Mouse (Mus musculus) heart, embryonic 11.5 days (tissue): ENCODE data around the gene Ltb. TPM values are rescaled to one million over a fixed set of nuclear protein-coding genes. Genes with fewer than 3 reads are reported as not detected.
A peak's percentile ranks its signal among the peaks of the same experiment; 100 is the strongest.

Experiments used
- ATAC-seq: fragments of 200-750 bp; cut with Nextera tagmentation; replicated peaks from 2 replicates; pipeline ENCODE4 v1.8.0; 2017; ENCODE audit warnings: moderate library complexity; ENCODE audit not compliant: insufficient number of reproducible peaks, low FRiP score, low TSS enrichment
- H3K27ac ChIP-seq: fragments of 300-500 bp; sonication (generic); 2 replicates; pipeline ENCODE4 v1.5.1; 2014; ENCODE audit warnings: mild to moderate bottlenecking, low read depth, low read length
- H3K27me3 ChIP-seq: fragments of 300-500 bp; sonication (generic); 2 replicates; pipeline ENCODE4 v1.6.1; 2014; ENCODE audit warnings: mild to moderate bottlenecking, low read length, mixed read lengths; ENCODE audit not compliant: control insufficient read depth, insufficient read depth
- H3K36me3 ChIP-seq: fragments of 300-500 bp; sonication (generic); 2 replicates; pipeline ENCODE4 v1.6.1; 2014; ENCODE audit warnings: mild to moderate bottlenecking, low read length, moderate library complexity, mixed read lengths; ENCODE audit not compliant: control insufficient read depth, insufficient read depth
- H3K4me1 ChIP-seq: fragments of 300-500 bp; sonication (generic); 2 replicates; pipeline ENCODE4 v1.6.1; 2014; ENCODE audit warnings: low read length; ENCODE audit not compliant: control insufficient read depth, insufficient read depth
- H3K4me2 ChIP-seq: fragments of 300-500 bp; sonication (generic); 2 replicates; pipeline ENCODE4 v1.6.1; 2014; ENCODE audit warnings: mild to moderate bottlenecking, moderate library complexity
- H3K4me3 ChIP-seq: fragments of 300-500 bp; sonication (generic); 2 replicates; pipeline ENCODE4 v1.5.1; 2014; ENCODE audit warnings: low read depth, low read length
- H3K9ac ChIP-seq: fragments of 300-500 bp; sonication (generic); 2 replicates; pipeline ENCODE4 v1.6.1; 2014; ENCODE audit warnings: mild to moderate bottlenecking, low read depth, low read length, moderate library complexity
- H3K9me3 ChIP-seq: fragments of 300-500 bp; sonication (generic); replicated peaks from 2 replicates; pipeline ENCODE4 v1.6.1; 2016; ENCODE audit warnings: low read length; ENCODE audit not compliant: control insufficient read depth
- WGBS: fragments of 180-500 bp; shearing (Covaris S2); extraction: QIAGEN DNeasy Blood & Tissue Kit; methylation state at CpG from one replicate; pipeline ENCODE4 v1.1.7; 2014; ENCODE audit not compliant: insufficient replicate concordance; 5-methylcytosine and 5-hydroxymethylcytosine counted together
- polyA plus RNA-seq: library from polyadenylated mRNA; unstranded; fragments of >200 nt; fragmentation: Nextera tagmentation; extraction: Ambion mirVana; gene quantifications from 2 replicates; pipeline ENCODE4 v1.2.1, GENCODE M21; 2014

Gene Ltb
- polyA plus RNA-seq, 1 experiment from 2014 or later = 0.42 TPM

DNA sequence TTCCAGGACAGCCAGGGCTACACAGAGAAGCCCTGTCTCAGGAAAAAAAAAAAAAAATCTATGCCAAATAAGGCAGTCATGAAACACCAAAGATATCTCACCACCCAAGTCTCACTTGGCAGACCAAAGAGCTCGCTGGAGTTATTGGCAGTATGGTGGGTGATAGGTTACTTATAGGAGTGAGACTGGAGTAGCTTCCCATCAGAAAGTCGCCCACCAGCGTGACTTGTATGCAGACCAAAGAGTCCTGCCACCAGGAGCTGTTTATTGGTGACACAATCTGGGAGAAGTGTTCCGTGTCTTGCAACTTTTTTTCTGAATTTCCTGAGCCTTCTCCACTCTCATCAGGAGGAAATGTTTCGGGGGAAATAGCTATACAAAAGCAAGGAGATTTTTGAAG is 45.5 kb downstream of the Ltb start:
- Histone ChIP-seq H3K4me1 (peaks cover 27% of the 10 kb centered on the region), H3K4me3 (no peak overlapping the region), H3K9ac (no peak overlapping the region), H3K27ac (no peak overlapping the region), H3K36me3 (peaks cover 12% of the 10 kb centered on the region), H3K9me3 (no peaks in the 10 kb centered on the region), H3K4me2 (no peak overlapping the region), H3K27me3 (no peaks in the 10 kb centered on the region)
- WGBS = 76% methylated on average over 5 of the region's 5 CpGs
- ATAC-seq = no peak

DNA sequence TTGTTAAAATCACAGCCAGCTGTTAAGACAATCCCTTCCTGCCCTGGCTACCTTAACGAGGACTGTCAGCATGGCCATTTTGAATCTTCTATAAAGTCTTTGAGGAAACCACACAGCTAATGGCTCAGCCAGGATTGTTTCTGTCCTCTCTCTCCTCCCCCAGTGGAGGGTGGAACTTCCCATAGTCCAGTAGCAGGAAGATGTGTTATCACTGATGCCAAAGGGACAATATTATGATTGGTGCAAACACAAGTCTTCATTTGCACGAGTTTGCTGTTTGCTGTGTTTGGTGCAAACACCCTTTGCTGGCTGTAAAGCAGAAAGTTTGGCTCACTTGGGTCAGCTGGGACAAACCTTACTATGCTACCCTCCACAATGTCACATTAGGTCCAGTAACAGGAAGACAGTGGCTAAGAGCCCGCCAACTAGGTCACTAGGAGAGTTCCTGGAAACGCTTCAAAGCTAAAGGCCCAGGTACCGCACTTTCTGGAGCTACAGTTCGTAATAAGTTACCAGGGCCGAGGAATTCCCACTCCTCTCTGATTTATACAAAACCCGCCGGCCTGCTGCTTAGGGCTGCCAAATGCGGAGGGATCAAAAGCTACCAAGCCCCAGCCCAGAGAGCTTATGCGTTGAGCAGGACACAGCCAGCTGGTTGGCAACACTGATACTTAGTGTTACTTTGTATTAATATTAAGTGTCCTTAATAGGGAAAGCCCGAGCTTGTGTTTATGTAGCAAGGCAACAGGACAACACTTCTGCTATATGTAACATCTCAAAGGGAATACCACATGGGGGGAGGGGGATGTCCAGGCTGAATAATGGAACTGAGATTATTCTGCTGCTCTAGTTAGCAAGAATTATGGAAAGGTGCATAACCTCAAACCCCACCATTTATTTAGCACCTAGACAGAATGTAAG is 46.4 kb downstream of the Ltb start:
- WGBS = 28% methylated on average over 12 of the region's 12 CpGs
- no peak for ATAC-seq
- peaks cover 20% of the 10 kb centered on the region for H3K36me3 ChIP-seq
- H3K27ac ChIP-seq = peak overlapping the region; percentile 99
- H3K9ac ChIP-seq = peak overlapping the region; percentile 94
- H3K9me3 ChIP-seq = no peaks in the 10 kb centered on the region
- peaks cover 34% of the 10 kb centered on the region for H3K4me1 ChIP-seq
- peak overlapping the region; percentile 70 for H3K4me3 ChIP-seq
- H3K4me2 ChIP-seq = peak overlapping the region; percentile 96
- no peaks in the 10 kb centered on the region for H3K27me3 ChIP-seq

- peak within 1 kb of the TSS; percentile 96 for H3K4me2 ChIP-seq
- H3K27me3 ChIP-seq = no peaks in the 10 kb centered on the region
- under 1% methylated on average over 69 of the region's 69 CpGs for WGBS
- peak within 1 kb of the TSS; percentile 99 for H3K27ac ChIP-seq
- peaks cover 37% of the 10 kb centered on the region for H3K4me1 ChIP-seq
- peak within 1 kb of the TSS; percentile 70 for H3K4me3 ChIP-seq
- ATAC-seq = peak; percentile 86
- no peaks in the 10 kb centered on the region for H3K9me3 ChIP-seq
- peak within 1 kb of the TSS; percentile 94 for H3K9ac ChIP-seq
- peaks cover 29% of the 10 kb centered on the region for H3K36me3 ChIP-seq
Observed at GRCm38 (mm10) chr17:35241305-35242014, 47.2 kb downstream of the Ltb start, which contains the start of gene Ddx39b. TSS of gene Ddx39b (plus strand) at chr17:35241746.

DNA sequence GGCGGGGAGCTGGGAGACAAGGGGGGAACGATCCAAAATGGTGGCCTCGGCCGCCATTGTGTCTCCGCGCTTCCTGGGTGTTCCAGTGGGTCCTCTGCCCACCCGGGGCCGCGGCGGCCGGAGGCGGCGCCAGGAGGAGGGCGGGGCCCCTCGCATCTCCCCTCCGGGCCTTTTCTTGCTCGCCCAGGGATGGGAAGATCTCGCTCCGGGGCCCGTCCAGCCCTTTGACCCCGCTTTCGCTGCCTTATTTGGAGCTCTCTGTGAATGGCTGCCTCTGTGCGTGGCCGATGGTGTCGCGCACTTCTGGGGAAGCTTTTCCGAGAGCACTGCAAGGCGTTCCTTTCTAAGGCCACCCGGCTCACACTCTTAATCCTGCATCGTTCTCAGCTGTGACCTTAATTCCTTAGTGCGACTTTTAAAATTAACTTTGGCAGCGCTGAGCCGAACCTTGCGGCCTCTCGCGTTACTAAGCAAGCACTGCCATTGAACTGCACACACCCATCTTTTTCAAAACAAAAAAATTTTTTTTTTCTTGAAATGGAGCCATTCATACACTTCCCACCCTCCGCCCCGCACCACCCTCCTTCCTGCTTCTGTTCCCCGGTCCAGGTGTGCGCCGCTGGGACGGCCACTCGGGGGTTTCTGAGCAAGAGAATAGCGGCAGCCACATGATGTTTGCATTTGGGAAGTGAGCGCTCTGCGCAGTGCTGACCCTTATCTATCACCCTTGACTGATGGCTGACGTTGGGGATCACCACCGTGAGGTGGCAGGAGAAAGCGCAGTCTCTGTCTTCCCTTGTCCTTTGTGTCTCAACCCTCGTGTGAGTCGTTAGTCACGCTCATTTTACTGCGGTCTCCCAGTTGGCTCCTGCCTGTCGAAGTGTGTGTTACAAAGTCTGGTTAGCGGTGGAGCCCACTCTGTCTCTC is 48.0 kb downstream of the Ltb start:
- peak; percentile 60 for ATAC-seq
- Histone ChIP-seq H3K9ac (peak overlapping the region; percentile 94), H3K36me3 (peaks cover 37% of the 10 kb centered on the region), H3K27ac (peak overlapping the region; percentile 99), H3K4me2 (peak overlapping the region; percentile 96), H3K4me1 (peaks cover 34% of the 10 kb centered on the region), H3K27me3 (no peaks in the 10 kb centered on the region), H3K9me3 (no peaks in the 10 kb centered on the region), H3K4me3 (peak overlapping the region; percentile 70)
- under 1% methylated on average over 55 of the region's 55 CpGs for WGBS

DNA sequence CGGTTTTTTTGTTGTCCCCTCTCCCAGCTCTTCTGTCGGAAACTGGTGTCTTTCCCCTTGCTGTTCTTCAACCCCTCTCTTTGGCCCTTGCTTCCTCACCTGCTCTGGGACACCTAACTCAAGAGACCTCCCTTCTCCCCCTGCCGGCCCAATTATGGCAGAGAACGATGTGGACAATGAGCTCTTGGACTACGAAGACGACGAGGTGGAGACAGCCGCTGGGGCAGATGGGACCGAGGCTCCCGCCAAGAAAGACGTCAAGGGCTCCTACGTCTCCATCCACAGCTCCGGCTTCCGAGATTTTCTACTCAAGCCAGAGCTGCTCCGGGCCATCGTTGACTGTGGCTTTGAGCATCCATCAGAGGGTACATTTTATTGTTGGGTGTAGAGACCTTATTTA is 48.8 kb downstream of the Ltb start:
- Histone ChIP-seq H3K27me3 (no peaks in the 10 kb centered on the region), H3K36me3 (peaks cover 42% of the 10 kb centered on the region), H3K4me1 (peaks cover 34% of the 10 kb centered on the region), H3K9me3 (no peaks in the 10 kb centered on the region), H3K4me3 (peak overlapping the region; percentile 70), H3K4me2 (peak overlapping the region; percentile 96), H3K9ac (peak overlapping the region; percentile 94), H3K27ac (peak overlapping the region; percentile 99)
- no peak for ATAC-seq
- 7% methylated on average over 16 of the region's 16 CpGs for WGBS

- Histone ChIP-seq H3K27ac (no peak overlapping the region; the same call in 1 of the 2 replicates), H3K9me3 (no peaks in the 10 kb centered on the region), H3K4me2 (peak overlapping the region; percentile 96), H3K9ac (0 out of 2 replicates have a peak overlapping the region, but pooled peaks have one; percentile 94), H3K4me3 (peak overlapping the region; percentile 70; the same call in 1 of the 2 replicates), H3K36me3 (peaks cover 56% of the 10 kb centered on the region), H3K4me1 (peaks cover 34% of the 10 kb centered on the region), H3K27me3 (no peaks in the 10 kb centered on the region)
- no peak for ATAC-seq
- 76% methylated on average over 2 of the region's 2 CpGs for WGBS
Observed at GRCm38 (mm10) chr17:35244999-35245398, 50.8 kb downstream of the Ltb start.
